Mouse (Mus musculus) liver, embryonic 14.5 days (tissue): Measurements from ENCODE around the gene Inpp5k. TPM values are rescaled to one million over a fixed set of nuclear protein-coding genes. Genes with fewer than 3 reads are reported as not detected.

Experiments
- ATAC-seq: fragments of 200-750 bp; cut with Nextera tagmentation; 2 replicates; pipeline ENCODE4 v1.8.0; 2017; ENCODE audit warnings: moderate number of reproducible peaks, mild to moderate bottlenecking, moderate library complexity; ENCODE audit not compliant: insufficient read depth
- DNase-seq, 3 experiments: peaks; one replicate each; pipeline ENCODE4 v3.0.0-alpha.2; 2012 to 2013; ENCODE audit warnings: low read depth in 3 of 3, low spot score in 3 of 3
- H3K27ac ChIP-seq: fragments of 300-500 bp; sonication (generic); 2 replicates; pipeline ENCODE4 v1.5.1; 2014; ENCODE audit warnings: moderate library complexity, mild to moderate bottlenecking, control low read depth, inconsistent platforms
- H3K27me3 ChIP-seq: fragments of 300-500 bp; sonication (generic); 2 replicates; pipeline ENCODE4 v1.6.1; 2014; ENCODE audit warnings: mild to moderate bottlenecking, low read length, moderate library complexity; ENCODE audit not compliant: control insufficient read depth, insufficient read depth
- H3K36me3 ChIP-seq: fragments of 300-500 bp; sonication (generic); replicated peaks from 2 replicates; pipeline ENCODE4 v1.6.1; 2014; ENCODE audit warnings: low read depth; ENCODE audit not compliant: control insufficient read depth, insufficient read depth
- H3K4me1 ChIP-seq, 2 experiments: fragments of 200-500 bp in 1 of 2; fragments of 300-500 bp in 1 of 2; sonication (generic) in 1 of 2; replicated peaks; 2 replicates each; pipeline ENCODE4 v1.6.1; 2012 to 2014; ENCODE audit warnings: antibody characterized with exemption in 1 of 2, inconsistent platforms in 1 of 2, low read length in 1 of 2; ENCODE audit not compliant: control insufficient read depth in 2 of 2, insufficient read depth in 2 of 2
- H3K4me2 ChIP-seq: fragments of 300-500 bp; sonication (generic); 2 replicates; pipeline ENCODE4 v1.6.1; 2014; ENCODE audit warnings: low read depth, mild to moderate bottlenecking, control low read depth, moderate library complexity
- H3K4me3 ChIP-seq, 2 experiments: fragments of 200-500 bp in 1 of 2; fragments of 300-500 bp in 1 of 2; sonication (generic) in 1 of 2; 2 replicates each; pipeline ENCODE4 v1.5.1; 2012 to 2014; ENCODE audit warnings: low read depth in 2 of 2, low read length in 2 of 2, mild to moderate bottlenecking in 2 of 2, control low read depth in 1 of 2, inconsistent platforms in 1 of 2, moderate library complexity in 1 of 2; ENCODE audit not compliant: insufficient read depth in 1 of 2
- H3K9ac ChIP-seq: fragments of 300-500 bp; sonication (generic); replicated peaks from 2 replicates; pipeline ENCODE4 v1.6.1; 2014; ENCODE audit warnings: mild to moderate bottlenecking, control low read depth, moderate library complexity
- H3K9me3 ChIP-seq: fragments of 300-500 bp; sonication (generic); 2 replicates; pipeline ENCODE4 v1.6.1; 2016; ENCODE audit warnings: low read length, mixed read lengths; ENCODE audit not compliant: control insufficient read depth
- CTCF ChIP-seq: IDR thresholded peaks from 2 replicates; pipeline ENCODE4 v1.5.1; 2016; ENCODE audit warnings: antibody characterized with exemption, low read depth, control low read depth
- EP300 ChIP-seq: IDR thresholded peaks from 2 replicates; pipeline ENCODE4 v1.6.1; 2016; ENCODE audit warnings: antibody characterized with exemption, low read depth
- WGBS: fragments of 180-500 bp; shearing (Covaris S2); extraction: QIAGEN DNeasy Blood & Tissue Kit; methylation state at CpG from one replicate; pipeline ENCODE4 v1.1.7; 2014; ENCODE audit not compliant: insufficient replicate concordance; 5-methylcytosine and 5-hydroxymethylcytosine counted together
- polyA plus RNA-seq, 2 experiments: library from polyadenylated mRNA; depleted of rRNA in 1 of 2; stranded (reverse) in 1 of 2; unstranded in 1 of 2; fragments of >200 nt; fragmentation: Nextera tagmentation in 1 of 2; extraction: Ambion mirVana in 1 of 2; gene quantifications; 2 replicates each; pipeline versions ENCODE4 v1.2.1 to v1.2.3; 2012 to 2014

Inpp5k gene
- polyA plus RNA-seq, 2 experiments = 13.0 to 16.3 TPM

DNA sequence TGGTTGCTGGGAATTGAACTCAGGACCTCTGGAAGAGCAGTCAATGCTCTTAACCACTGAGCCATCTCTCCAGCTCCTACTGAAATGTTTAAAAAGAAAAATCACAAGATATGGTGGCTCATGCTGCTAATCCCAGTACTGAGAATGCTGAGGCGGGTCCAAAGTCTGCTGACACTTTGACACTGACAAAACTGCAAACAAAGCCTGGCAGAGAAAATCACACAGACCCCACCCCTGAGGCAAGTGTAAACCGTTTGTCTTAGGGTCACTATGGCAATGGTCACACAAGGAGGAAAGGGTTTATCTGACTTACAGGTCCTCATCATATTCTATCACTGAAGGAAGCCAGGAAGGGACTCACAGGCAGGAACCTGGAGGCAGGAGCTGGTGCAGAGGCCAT is 15.2 kb upstream of the Inpp5k start:
- no peaks in the 10 kb centered on the region for H3K27me3 ChIP-seq
- no peaks in the 10 kb centered on the region for H3K9me3 ChIP-seq
- WGBS = 59% methylated on average over 2 of the region's 2 CpGs
- no peak for TF ChIP-seq EP300
- TF ChIP-seq CTCF = no peak
- ATAC-seq (no peak; the same call in 1 of the 2 replicates), DNase-seq (no peak)
- H3K4me3 ChIP-seq = no peak overlapping the region
- no peak overlapping the region for H3K4me2 ChIP-seq
- H3K27ac ChIP-seq = no peak overlapping the region
- peaks cover 12% of the 10 kb centered on the region for H3K36me3 ChIP-seq
- H3K9ac ChIP-seq = no peak overlapping the region
- no peaks in the 10 kb centered on the region for H3K4me1 ChIP-seq

DNA sequence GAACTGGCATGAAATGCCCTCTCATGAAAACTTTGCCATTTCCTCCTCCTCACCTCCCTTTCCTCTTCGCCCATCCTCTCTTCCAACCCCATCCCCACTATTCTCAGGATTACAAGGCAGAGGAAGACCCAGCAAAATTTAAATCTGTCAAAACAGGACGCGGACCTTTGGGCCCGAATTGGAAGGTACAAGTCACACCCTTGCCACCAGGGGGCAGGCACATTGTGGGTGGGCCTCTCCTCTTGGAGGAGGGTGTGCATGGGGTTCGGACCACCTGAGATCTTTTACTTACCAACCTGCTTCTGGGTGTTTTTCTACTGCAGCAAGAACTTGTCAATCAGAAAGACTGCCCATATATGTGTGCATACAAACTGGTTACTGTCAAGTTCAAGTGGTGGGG is 11.7 kb upstream of the Inpp5k start:
- no peak for ATAC-seq
- H3K36me3 ChIP-seq = peaks cover 6% of the 10 kb centered on the region
- TF ChIP-seq EP300 = no peak
- peak; percentile 75 for TF ChIP-seq CTCF

DNA sequence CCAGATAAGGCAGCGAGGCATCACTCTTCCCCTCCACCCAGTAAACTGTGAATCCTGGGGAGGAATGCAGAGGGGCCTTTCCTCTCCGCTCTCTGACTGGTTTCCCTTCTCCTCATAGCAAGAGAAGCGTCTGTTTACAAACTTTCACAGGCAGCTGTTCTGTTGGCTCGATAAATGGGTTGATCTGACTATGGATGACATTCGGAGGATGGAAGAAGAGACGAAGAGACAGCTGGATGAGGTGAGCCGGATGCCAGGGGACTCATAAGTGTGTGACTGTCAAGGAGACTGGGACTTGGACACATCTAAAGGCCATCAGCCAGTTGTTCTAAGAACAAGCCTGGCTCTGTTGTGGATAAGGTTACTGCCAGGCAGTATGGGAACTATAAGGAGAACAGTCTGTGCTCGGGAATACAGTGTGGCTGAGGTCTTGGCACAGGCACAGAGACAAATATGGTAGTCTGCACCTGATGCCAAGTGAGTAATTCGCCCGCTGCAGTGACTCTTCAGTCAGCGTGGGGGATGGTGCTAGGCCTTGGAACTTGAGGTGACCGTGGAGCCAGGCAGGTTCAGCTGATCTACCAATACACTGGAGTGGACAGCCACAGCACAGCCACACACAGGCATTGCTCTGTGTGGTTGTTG is 10.5 kb upstream of the Inpp5k start:
- Histone ChIP-seq H3K4me1 (peaks cover 0 to 10% of the 10 kb centered on the region in 2 experiments; a peak in 2 of 4 replicates), H3K27ac (no peak overlapping the region), H3K4me3 (no peak overlapping the region), H3K36me3 (peaks cover 6% of the 10 kb centered on the region), H3K4me2 (no peak overlapping the region), H3K27me3 (no peaks in the 10 kb centered on the region), H3K9ac (no peak overlapping the region), H3K9me3 (no peaks in the 10 kb centered on the region)
- TF ChIP-seq EP300 (no peak), CTCF (no peak)
- WGBS = 81% methylated on average over 12 of the region's 12 CpGs
- ATAC-seq = no peak
- no peak for DNase-seq

More for the DNA sequence above, 11.7 kb upstream of the Inpp5k start:
- 75% methylated on average over 5 of the region's 5 CpGs for WGBS
- Histone ChIP-seq H3K9ac (no peak overlapping the region), H3K27ac (no peak overlapping the region), H3K27me3 (no peaks in the 10 kb centered on the region), H3K4me2 (no peak overlapping the region), H3K9me3 (no peaks in the 10 kb centered on the region), H3K4me3 (no peak overlapping the region), H3K4me1 (peaks cover 0 to 6% of the 10 kb centered on the region in 2 experiments; a peak in 2 of 4 replicates)
- no peak for DNase-seq

DNA sequence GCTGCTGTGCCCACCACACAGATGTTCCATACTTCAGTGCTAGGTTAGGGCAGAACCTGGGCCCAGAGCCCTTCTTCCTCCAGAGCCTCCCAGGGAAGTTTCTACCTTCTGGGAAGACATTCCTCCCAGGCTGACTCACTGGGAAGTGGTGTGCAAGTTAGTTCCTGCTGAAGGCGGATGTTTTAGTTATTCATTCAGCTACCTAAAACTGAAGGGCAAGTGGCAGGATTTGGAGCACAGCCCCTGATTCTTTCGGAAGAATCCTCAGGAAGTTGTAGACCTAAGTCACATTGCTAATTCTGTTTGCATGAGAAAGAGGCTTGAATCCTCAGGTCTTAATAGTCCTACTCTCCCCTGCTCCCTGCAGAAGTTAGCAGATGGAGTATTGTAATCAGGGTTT is 9.4 kb upstream of the Inpp5k start:
- H3K36me3 ChIP-seq = peaks cover 12% of the 10 kb centered on the region
- WGBS = 73% methylated on average over 2 of the region's 2 CpGs
- DNase-seq (no peak), ATAC-seq (no peak)
- no peaks in the 10 kb centered on the region for H3K27me3 ChIP-seq
- no peak overlapping the region for H3K4me2 ChIP-seq
- H3K27ac ChIP-seq = no peak overlapping the region
- no peak overlapping the region for H3K4me3 ChIP-seq
- H3K4me1 ChIP-seq = peaks cover 0 to 10% of the 10 kb centered on the region in 2 experiments; a peak in 2 of 4 replicates
- no peaks in the 10 kb centered on the region for H3K9me3 ChIP-seq
- TF ChIP-seq CTCF (no peak), EP300 (no peak)
- H3K9ac ChIP-seq = no peak overlapping the region

DNA sequence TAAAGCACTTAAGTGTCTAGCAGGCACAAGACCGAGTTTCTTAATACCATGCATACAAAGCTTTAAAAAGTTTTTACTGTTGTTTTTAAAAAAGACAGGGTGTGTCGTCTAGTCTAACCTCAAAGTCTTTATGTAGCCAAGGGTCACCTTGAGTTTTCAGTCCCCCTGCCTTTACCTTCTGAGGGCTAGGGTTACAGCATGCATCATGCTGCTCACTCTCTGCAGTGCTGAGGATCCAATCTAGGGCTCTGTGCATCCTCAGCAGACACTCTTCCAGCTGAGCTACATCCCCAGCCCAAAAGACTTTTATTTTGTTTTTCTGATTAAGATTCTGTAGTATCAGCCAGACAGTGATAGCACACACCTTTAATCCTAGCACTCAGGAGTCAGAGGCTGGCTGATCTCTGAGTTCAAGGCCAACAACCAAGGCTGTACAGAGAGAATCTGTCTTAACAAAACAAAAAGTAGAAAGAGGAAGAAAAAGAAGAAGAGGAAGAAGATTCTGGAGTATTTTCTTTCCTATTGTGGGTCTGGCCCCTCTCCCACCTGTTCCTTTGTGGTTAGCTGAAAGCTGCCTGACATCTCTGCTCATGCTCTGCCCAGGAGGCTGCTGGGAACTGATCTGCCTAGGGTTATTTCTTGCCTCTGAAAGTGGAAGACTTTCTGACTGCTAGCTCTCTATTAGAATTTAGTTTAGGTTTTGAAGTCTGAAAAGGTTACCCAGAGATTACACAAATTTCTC is 8.0 kb upstream of the Inpp5k start:
- no peak overlapping the region for H3K27ac ChIP-seq
- no peak for DNase-seq

More for the DNA sequence above, 8.0 kb upstream of the Inpp5k start:
- no peak for TF ChIP-seq CTCF
- no peak for TF ChIP-seq EP300
- no peak overlapping the region for H3K4me2 ChIP-seq
- H3K9ac ChIP-seq = no peak overlapping the region
- H3K27me3 ChIP-seq = no peaks in the 10 kb centered on the region
- 66% methylated on average over 2 of the region's 2 CpGs for WGBS
- no peak for ATAC-seq
- no peaks in the 10 kb centered on the region for H3K9me3 ChIP-seq
- H3K36me3 ChIP-seq = peaks cover 14% of the 10 kb centered on the region
- H3K4me1 ChIP-seq = peaks cover 0 to 10% of the 10 kb centered on the region in 2 experiments; a peak in 2 of 4 replicates
- no peak overlapping the region for H3K4me3 ChIP-seq
